Mouse (Mus musculus) testis, adult 2 months (tissue): ENCODE data around the gene 1810055G02Rik.

Source experiments
- CTCF ChIP-seq: fragments of 200-500 bp; IDR thresholded peaks from 2 replicates; pipeline ENCODE4 v1.5.1; 2012; ENCODE audit warnings: low read depth, mild to moderate bottlenecking, inconsistent platforms, low read length, moderate library complexity; ENCODE audit not compliant: control insufficient read depth, insufficient read depth, insufficient replicate concordance
- POLR2A ChIP-seq: fragments of 200-500 bp; IDR thresholded peaks from 2 replicates; pipeline ENCODE4 v1.6.1; 2012; ENCODE audit warnings: low read depth, mild to moderate bottlenecking, inconsistent platforms, low read length, moderate library complexity; ENCODE audit not compliant: control insufficient read depth

GRCm38 (mm10) chr19:3684414-3684813 lies 23.7 kb upstream of the 1810055G02Rik start:
- TF ChIP-seq CTCF (no peak), POLR2A (no peak)
